Mouse (Mus musculus) heart, postnatal 0 days (tissue): ENCODE data around the gene Olig1. TPM values are rescaled to one million over a fixed set of nuclear protein-coding genes. Genes with fewer than 3 reads are reported as not detected.
"Not testable (repeated sequence)": the region's sequence is repeated elsewhere in the genome, so short reads cannot be mapped to it uniquely, and the experiment has no call there.

Source experiments
- ATAC-seq: fragments of 200-750 bp; cut with Nextera tagmentation; 2 replicates; pipeline ENCODE4 v1.8.0; 2017; ENCODE audit warnings: low read depth, moderate number of reproducible peaks, moderate library complexity; ENCODE audit not compliant: insufficient read depth
- DNase-seq: peaks from one replicate; pipeline ENCODE4 v3.0.0-alpha.2; 2016; ENCODE audit warnings: low spot score
- H3K27ac ChIP-seq: fragments of 300-500 bp; sonication (generic); 2 replicates; pipeline ENCODE4 v1.5.1; 2014; ENCODE audit warnings: low read depth, mild to moderate bottlenecking
- H3K27me3 ChIP-seq: fragments of 300-500 bp; sonication (generic); 2 replicates; pipeline ENCODE4 v1.6.1; 2014; ENCODE audit warnings: low read length, mixed read lengths; ENCODE audit not compliant: control insufficient read depth, insufficient read depth
- H3K36me3 ChIP-seq: fragments of 300-500 bp; sonication (generic); replicated peaks from 2 replicates; pipeline ENCODE4 v1.6.1; 2014; ENCODE audit warnings: low read length, mixed read lengths; ENCODE audit not compliant: control insufficient read depth, insufficient read depth
- H3K4me1 ChIP-seq: fragments of 300-500 bp; sonication (generic); 2 replicates; pipeline ENCODE4 v1.6.1; 2014; ENCODE audit warnings: antibody characterized with exemption; ENCODE audit not compliant: control insufficient read depth, insufficient read depth
- H3K4me2 ChIP-seq: fragments of 300-500 bp; sonication (generic); 2 replicates; pipeline ENCODE4 v1.6.1; 2014; ENCODE audit warnings: low read depth, mild to moderate bottlenecking, low read length, moderate library complexity
- H3K4me3 ChIP-seq: fragments of 300-500 bp; sonication (generic); 2 replicates; pipeline ENCODE4 v1.5.1; 2014; ENCODE audit warnings: low read depth, low read length
- H3K9ac ChIP-seq: fragments of 300-500 bp; sonication (generic); replicated peaks from 2 replicates; pipeline ENCODE4 v1.6.1; 2014; ENCODE audit warnings: low read depth, low read length, mixed read lengths
- H3K9me3 ChIP-seq: fragments of 300-500 bp; sonication (generic); replicated peaks from 2 replicates; pipeline ENCODE4 v1.6.1; 2016; ENCODE audit warnings: low read length; ENCODE audit not compliant: control insufficient read depth
- CTCF ChIP-seq: IDR thresholded peaks from 2 replicates; pipeline ENCODE4 v1.5.1; 2016; ENCODE audit warnings: antibody characterized with exemption, control low read depth, low read depth
- EP300 ChIP-seq: IDR thresholded peaks from 2 replicates; pipeline ENCODE4 v1.6.1; 2016; ENCODE audit warnings: antibody characterized with exemption, low read depth
- WGBS: fragments of 180-500 bp; shearing (Covaris S2); extraction: QIAGEN DNeasy Blood & Tissue Kit; methylation state at CpG from one replicate; pipeline ENCODE4 v1.1.7; 2014; 5-methylcytosine and 5-hydroxymethylcytosine counted together
- polyA plus RNA-seq: library from polyadenylated mRNA; unstranded; fragments of >200 nt; fragmentation: Nextera tagmentation; extraction: Ambion mirVana; gene quantifications from 2 replicates; pipeline ENCODE4 v1.2.1, GENCODE M21; 2015
- total RNA-seq: library from RNA; depleted of rRNA; stranded (reverse); fragments of >200 nt; gene quantifications from 2 replicates; pipeline ENCODE4 v1.2.3, GENCODE M21; 2014; ENCODE audit warnings: low replicate concordance

Gene Olig1
- total and polyA plus RNA-seq, 2 experiments from 2014 or later, result not detected

DNA sequence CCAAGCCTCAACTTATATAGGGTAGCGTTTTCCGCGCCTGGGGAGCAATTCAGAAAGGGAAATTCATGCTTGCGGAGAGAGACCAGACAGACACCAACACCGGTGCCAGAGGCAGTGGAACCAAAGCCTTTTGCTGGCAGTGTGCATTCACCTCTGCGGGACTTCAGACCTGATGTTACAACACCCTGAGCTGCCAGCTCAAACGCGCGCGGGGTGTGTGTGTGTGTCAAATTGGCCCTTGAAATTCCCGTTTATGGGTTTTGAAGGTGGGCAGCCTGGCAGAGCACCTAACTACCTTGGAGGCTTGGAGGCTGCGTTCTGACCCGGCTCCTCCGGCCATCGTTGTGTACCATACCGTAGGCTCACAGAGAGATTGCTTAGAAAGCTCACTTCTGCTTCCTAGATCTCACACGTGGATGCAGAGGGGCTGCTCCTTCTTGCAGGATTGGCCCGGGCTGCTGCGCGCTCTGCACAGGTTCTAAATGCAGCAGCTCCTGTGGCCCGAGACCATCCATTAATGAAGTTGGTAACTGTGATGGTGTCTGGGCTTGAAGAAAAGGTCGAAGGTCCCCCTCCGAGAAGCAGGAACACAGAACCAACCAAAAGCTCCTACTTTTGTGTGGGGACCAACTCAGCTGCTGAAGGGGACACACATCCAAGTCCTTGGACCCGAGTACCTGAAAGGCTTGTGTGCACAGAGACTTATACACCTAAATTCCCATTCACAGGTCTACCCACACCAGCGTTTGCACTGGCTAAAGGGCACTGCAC lies 36.9 kb upstream of the Olig1 start:
- TF ChIP-seq EP300 (no peak), CTCF (no peak)
- DNase-seq (no peak), ATAC-seq (no peak)
- no peak overlapping the region for H3K27ac ChIP-seq
- H3K4me3 ChIP-seq, result no peak overlapping the region
- H3K9ac ChIP-seq, result no peak overlapping the region
- H3K27me3 ChIP-seq, result peaks cover 89% of the 10 kb centered on the region
- no peaks in the 10 kb centered on the region for H3K36me3 ChIP-seq
- 5% methylated on average over 25 of the region's 25 CpGs for WGBS
- no peaks in the 10 kb centered on the region for H3K4me1 ChIP-seq
- H3K9me3 ChIP-seq, result no peaks in the 10 kb centered on the region
- no peak overlapping the region for H3K4me2 ChIP-seq

DNA sequence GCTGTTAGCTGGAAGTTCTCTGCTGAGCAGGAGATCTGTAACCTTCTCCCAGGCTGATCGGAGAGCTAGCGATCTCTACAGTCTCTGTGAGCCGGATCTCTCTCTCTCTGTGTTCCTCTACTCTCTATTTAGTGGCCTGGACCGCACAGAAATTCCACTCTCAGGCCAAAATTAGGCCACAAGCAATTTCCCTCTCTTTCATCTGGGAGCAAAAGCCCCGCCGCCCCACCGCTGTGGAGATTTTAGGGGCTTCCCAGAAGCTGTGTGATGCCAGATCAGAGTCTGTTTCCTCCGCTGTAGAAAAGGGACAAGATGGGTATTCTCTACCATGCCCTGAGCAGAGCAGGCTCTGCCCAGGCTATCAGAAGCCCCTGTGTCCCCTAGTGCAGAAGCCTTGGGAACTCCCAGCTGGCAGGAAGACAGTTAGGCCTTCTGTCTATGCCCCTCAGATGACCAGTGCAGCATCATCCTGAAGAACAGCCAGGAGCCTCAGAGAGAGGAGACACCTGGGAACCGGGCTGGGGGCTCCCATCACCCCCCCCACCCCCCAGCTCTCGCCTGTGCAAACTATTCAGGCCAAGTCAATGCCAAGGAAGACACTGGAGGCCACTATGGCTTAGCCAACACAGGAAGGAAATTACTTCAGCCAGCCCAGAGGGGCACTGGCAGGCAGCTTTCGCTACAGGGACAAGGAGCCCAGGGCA lies 36.2 kb upstream of the Olig1 start:
- 24% methylated on average over 11 of the region's 11 CpGs for WGBS
- H3K4me2 ChIP-seq, result no peak overlapping the region
- H3K4me1 ChIP-seq, result no peaks in the 10 kb centered on the region
- no peak for DNase-seq
- H3K36me3 ChIP-seq, result no peaks in the 10 kb centered on the region
- H3K27me3 ChIP-seq, result peaks cover 89% of the 10 kb centered on the region
- TF ChIP-seq EP300, result no peak
- TF ChIP-seq CTCF, result no peak
- no peak for ATAC-seq
- no peak overlapping the region for H3K9ac ChIP-seq
- H3K9me3 ChIP-seq, result no peaks in the 10 kb centered on the region
- no peak overlapping the region for H3K27ac ChIP-seq
- no peak overlapping the region for H3K4me3 ChIP-seq

DNA sequence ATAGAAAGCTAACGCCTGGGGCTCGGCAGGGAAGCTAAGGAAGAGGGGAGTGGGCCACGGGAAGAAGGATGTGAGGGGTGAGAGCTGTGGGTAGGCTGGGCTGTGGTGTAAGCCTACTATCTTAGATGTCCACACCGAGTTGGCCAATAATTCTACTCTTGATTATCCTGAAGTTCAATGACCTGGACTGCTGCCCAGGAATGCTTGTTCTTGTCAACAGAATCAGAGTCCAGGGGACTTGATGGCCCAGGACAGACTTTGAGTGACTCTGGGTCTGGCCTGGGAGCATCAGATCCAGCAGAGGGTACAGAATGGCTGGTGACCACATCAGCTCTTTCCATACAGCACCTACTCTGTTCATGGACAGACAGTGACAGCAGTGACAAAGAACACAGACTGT lies 30.5 kb upstream of the Olig1 start:
- no peaks in the 10 kb centered on the region for H3K36me3 ChIP-seq
- ATAC-seq (no peak), DNase-seq (no peak)
- peaks cover 52% of the 10 kb centered on the region for H3K27me3 ChIP-seq
- H3K4me2 ChIP-seq, result no peak overlapping the region
- H3K27ac ChIP-seq, result no peak overlapping the region
- H3K9me3 ChIP-seq, result no peaks in the 10 kb centered on the region
- H3K4me1 ChIP-seq, result no peaks in the 10 kb centered on the region
- H3K4me3 ChIP-seq, result no peak overlapping the region
- WGBS, result 38% methylated on average over 4 of the region's 4 CpGs
- TF ChIP-seq CTCF (no peak), EP300 (no peak)
- no peak overlapping the region for H3K9ac ChIP-seq

DNA sequence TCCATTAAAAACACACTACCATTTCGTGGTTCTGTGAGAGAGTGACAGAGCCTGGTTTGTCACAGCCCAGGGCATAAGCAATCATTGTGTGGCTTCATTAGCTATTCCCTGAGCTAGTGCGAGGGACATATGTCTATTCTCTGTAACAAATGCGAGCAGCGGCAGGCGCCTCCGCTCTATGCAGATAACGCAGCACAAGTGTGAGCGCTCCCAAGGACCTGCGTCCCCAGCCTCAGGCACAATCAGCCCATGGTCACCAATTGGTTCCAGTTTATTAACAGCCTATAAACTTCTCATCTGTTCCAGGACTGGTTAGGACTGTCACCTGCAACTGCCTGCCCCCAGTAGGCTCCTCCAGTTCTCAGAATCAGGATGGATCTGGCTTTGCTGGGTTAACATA lies 23.3 kb upstream of the Olig1 start:
- no peaks in the 10 kb centered on the region for H3K4me1 ChIP-seq
- TF ChIP-seq CTCF (no peak), EP300 (no peak)
- H3K4me3 ChIP-seq, result no peak overlapping the region
- DNase-seq, result no peak
- peaks cover 9% of the 10 kb centered on the region for H3K27me3 ChIP-seq
- no peaks in the 10 kb centered on the region for H3K9me3 ChIP-seq
- no peak overlapping the region for H3K27ac ChIP-seq
- no peak overlapping the region for H3K4me2 ChIP-seq
- ATAC-seq, result no peak
- H3K9ac ChIP-seq, result no peak overlapping the region
- WGBS, result 46% methylated on average over 9 of the region's 9 CpGs
- no peaks in the 10 kb centered on the region for H3K36me3 ChIP-seq

DNA sequence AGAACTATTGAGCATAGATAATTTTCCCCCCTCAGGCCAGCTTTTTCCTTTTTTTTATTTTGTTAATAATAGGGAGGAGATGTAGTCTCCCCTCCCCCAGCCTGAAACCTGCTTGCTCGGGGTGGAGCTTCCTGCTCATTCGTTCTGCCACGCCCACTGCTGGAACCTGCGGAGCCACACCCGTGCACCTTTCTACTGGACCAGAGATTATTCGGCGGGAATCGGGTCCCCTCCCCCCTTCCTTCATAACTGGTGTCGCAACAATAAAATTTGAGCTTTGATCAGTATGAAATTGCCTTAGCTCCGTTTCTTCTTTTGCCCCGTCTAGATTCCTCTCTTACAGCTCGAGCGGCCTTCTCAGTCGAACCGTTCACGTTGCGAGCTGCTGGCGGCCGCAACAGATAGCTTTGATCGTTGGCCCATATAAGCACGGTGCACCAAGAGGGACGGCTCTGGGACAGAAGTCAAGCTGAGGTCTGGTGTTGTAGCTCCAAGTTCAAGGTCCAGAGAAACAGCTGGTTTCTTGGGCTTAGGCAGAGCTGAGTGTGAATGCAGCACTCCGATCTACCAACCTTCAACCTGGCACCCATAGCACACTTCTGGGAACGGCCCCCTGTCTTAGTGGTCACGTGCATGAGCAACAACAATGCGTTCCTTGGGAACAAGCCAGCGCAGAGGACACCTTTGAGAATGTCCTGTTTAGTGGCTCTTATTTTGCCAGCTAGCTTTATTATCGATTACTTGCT lies 14.0 kb upstream of the Olig1 start:
- not testable (repeated sequence) for H3K27ac ChIP-seq, H3K4me1 ChIP-seq, H3K36me3 ChIP-seq, H3K9me3 ChIP-seq, DNase-seq, ATAC-seq, H3K9ac ChIP-seq
- WGBS, result 15% methylated on average over 20 of the region's 28 CpGs
- Histone ChIP-seq H3K27me3 (peaks cover 37% of the 10 kb centered on the region), H3K4me2 (peak overlapping the region; percentile 12; the same call in 1 of the 2 replicates), H3K4me3 (0 out of 2 replicates have a peak overlapping the region, but pooled peaks have one; percentile 18)
